Mouse (Mus musculus) cerebellum, adult 9-10 months (tissue): Measurements from ENCODE around the gene Ubqln1.

Source experiments
- DNase-seq: peaks from one replicate; pipeline ENCODE4 v3.0.0; 2022

Gene Ubqln1

GRCm38 (mm10) chr13:58215592-58216341, at the start of gene Ubqln1:
TSS of gene Ubqln1 (minus strand) at chr13:58215653.
- DNase-seq = peak; percentile 89

GRCm38 (mm10) chr13:58263546-58263945, 48.1 kb upstream of the Ubqln1 start:
- no peak for DNase-seq

- no peak for DNase-seq
Observed at GRCm38 (mm10) chr13:58261674-58262073, 46.2 kb upstream of the Ubqln1 start.

GRCm38 (mm10) chr13:58253268-58253667, 37.8 kb upstream of the Ubqln1 start:
- no peak for DNase-seq

GRCm38 (mm10) chr13:58248957-58249356, 33.5 kb upstream of the Ubqln1 start:
- no peak for DNase-seq

GRCm38 (mm10) chr13:58236536-58236935, 21.1 kb upstream of the Ubqln1 start:
- DNase-seq = no peak

- peak; percentile 66 for DNase-seq
Observed at GRCm38 (mm10) chr13:58232611-58233010, 17.2 kb upstream of the Ubqln1 start.

GRCm38 (mm10) chr13:58232070-58232469, 16.6 kb upstream of the Ubqln1 start:
- no peak for DNase-seq

GRCm38 (mm10) chr13:58228624-58229023, 13.2 kb upstream of the Ubqln1 start:
- no peak for DNase-seq

- no peak for DNase-seq
Observed at GRCm38 (mm10) chr13:58225694-58226093, 10.2 kb upstream of the Ubqln1 start.

- no peak for DNase-seq
Observed at GRCm38 (mm10) chr13:58220206-58220605, 4.8 kb upstream of the Ubqln1 start.

GRCm38 (mm10) chr13:58217536-58217935, 2.1 kb upstream of the Ubqln1 start:
- DNase-seq = no peak

GRCm38 (mm10) chr13:58216395-58216794, 942 bp upstream of the Ubqln1 start:
- no peak for DNase-seq

- peak; percentile 53 for DNase-seq
Observed at GRCm38 (mm10) chr13:58215253-58215591, 231 bp downstream of the Ubqln1 start.

GRCm38 (mm10) chr13:58214346-58215252, 854 bp downstream of the Ubqln1 start:
- no peak for DNase-seq

- DNase-seq = no peak
Observed at GRCm38 (mm10) chr13:58213801-58214200, 1.7 kb downstream of the Ubqln1 start.

- no peak for DNase-seq
Observed at GRCm38 (mm10) chr13:58212530-58212929, 2.9 kb downstream of the Ubqln1 start.

GRCm38 (mm10) chr13:58210441-58210840, 5.0 kb downstream of the Ubqln1 start:
- peak; percentile 88 for DNase-seq

GRCm38 (mm10) chr13:58206084-58206483, 9.4 kb downstream of the Ubqln1 start:
- no peak for DNase-seq

- DNase-seq = peak; percentile 7
Observed at GRCm38 (mm10) chr13:58204986-58205385, 10.5 kb downstream of the Ubqln1 start.

- DNase-seq = peak; percentile 0
Observed at GRCm38 (mm10) chr13:58204202-58204601, 11.3 kb downstream of the Ubqln1 start.

- peak; percentile 70 for DNase-seq
Observed at GRCm38 (mm10) chr13:58202903-58203302, 12.6 kb downstream of the Ubqln1 start.

- DNase-seq = no peak
Observed at GRCm38 (mm10) chr13:58201908-58202307, 13.5 kb downstream of the Ubqln1 start.

- DNase-seq = no peak
Observed at GRCm38 (mm10) chr13:58201343-58201742, 14.1 kb downstream of the Ubqln1 start.
